Mouse (Mus musculus): ENCODE measurements around the gene Slc35e3. TPM values are rescaled to one million over a fixed set of nuclear protein-coding genes. Genes with fewer than 3 reads are reported as not detected.
A peak's percentile ranks its signal among the peaks of the same experiment; 100 is the strongest.

Slc35e3 gene
- polyA plus RNA-seq, 1 experiment from 2014 or later, result 2.5 TPM

DNA sequence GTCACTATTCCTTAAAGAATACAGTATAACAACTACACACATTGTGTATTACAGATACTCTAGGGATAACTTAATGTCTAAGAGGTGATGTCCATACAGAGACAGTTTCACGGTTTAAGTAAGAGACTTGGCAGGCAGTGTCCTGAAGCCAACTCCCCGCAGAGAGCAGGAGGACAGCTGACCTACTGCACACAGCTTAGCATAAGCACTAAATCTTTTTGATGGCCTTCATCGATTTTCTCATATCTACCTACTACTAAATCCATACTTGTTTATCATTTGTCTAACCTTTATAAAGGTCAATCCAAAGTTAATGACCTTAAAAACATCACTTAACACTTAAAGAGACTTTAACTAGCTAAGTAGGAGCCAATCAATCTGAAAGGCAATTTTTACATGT is 42.7 kb downstream of the Slc35e3 start:
- H3K27ac ChIP-seq (ENCODE audit: low read length), result no peak overlapping the region
- no peaks in the 10 kb centered on the region for H3K27me3 ChIP-seq (ENCODE audit: control insufficient read depth, insufficient read depth, low read depth, low read length)
- 88% methylated on average over 3 of the region's 3 CpGs for WGBS (ENCODE audit: insufficient replicate concordance)
- H3K9ac ChIP-seq (ENCODE audit: low read depth, low read length), result no peak overlapping the region
- no peaks in the 10 kb centered on the region for H3K9me3 ChIP-seq (replicated peaks; ENCODE audit: control insufficient read depth, low read length)
- no peak overlapping the region for H3K4me2 ChIP-seq (ENCODE audit: low read depth, low read length)
- no peak for ATAC-seq (ENCODE audit: low read depth)
- H3K4me1 ChIP-seq (ENCODE audit: control insufficient read depth, low read depth, low read length), result peaks cover 2% of the 10 kb centered on the region
- no peak overlapping the region for H3K4me3 ChIP-seq (ENCODE audit: low read depth, low read length)
- H3K36me3 ChIP-seq (ENCODE audit: control insufficient read depth, insufficient read depth), result peaks cover 54% of the 10 kb centered on the region

DNA sequence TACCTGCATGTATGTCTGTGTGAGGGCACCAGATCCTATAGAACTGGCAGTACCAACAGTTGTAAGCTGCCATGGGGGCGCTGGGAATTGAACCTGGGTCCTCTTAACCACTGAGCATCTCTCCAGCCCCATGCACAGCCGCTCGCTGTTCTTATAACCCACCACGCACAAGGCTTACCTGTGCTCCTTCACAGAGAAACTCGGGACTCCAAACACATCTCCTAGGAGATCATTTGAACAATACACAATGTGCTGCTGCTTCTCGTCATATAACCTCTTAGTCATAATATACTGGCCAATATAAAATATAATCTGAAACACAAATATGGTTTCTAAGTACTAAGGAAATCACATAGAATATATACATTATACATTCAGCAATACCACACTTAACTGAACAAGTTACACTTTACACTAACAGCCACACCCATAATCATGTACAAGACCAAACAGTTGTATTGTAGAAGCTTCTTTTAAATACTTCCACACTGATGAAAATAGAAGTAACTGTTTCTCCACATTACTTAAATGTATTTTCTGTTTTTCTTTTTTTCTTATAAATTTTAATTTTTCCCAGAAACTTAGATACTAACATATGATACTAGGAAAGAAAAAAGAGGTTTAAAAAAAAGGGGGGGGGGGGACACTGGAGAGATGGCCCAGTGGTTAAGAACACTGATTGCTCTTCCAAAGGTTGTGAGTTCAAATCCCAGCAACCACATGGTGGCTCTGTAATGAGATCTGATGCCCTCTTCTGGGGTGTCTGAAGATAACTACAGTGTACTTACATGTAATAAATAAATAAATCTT is 43.9 kb downstream of the Slc35e3 start:
- no peaks in the 10 kb centered on the region; the same call in 1 of the 2 replicates for H3K9me3 ChIP-seq (replicated peaks; ENCODE audit: control insufficient read depth, low read length)
- H3K9ac ChIP-seq (ENCODE audit: low read depth, low read length), result no peak overlapping the region
- no peak overlapping the region for H3K27ac ChIP-seq (ENCODE audit: low read length)
- H3K36me3 ChIP-seq (ENCODE audit: control insufficient read depth, insufficient read depth), result peaks cover 66% of the 10 kb centered on the region
- H3K4me1 ChIP-seq (ENCODE audit: control insufficient read depth, low read depth, low read length), result peaks cover 1% of the 10 kb centered on the region
- no peak overlapping the region for H3K4me2 ChIP-seq (ENCODE audit: low read depth, low read length)
- ATAC-seq (ENCODE audit: low read depth), result no peak
- H3K4me3 ChIP-seq (ENCODE audit: low read depth, low read length), result no peak overlapping the region
- WGBS (ENCODE audit: insufficient replicate concordance), result 91% methylated on average over 6 of the region's 6 CpGs
- no peaks in the 10 kb centered on the region for H3K27me3 ChIP-seq (ENCODE audit: control insufficient read depth, insufficient read depth, low read depth, low read length)

DNA sequence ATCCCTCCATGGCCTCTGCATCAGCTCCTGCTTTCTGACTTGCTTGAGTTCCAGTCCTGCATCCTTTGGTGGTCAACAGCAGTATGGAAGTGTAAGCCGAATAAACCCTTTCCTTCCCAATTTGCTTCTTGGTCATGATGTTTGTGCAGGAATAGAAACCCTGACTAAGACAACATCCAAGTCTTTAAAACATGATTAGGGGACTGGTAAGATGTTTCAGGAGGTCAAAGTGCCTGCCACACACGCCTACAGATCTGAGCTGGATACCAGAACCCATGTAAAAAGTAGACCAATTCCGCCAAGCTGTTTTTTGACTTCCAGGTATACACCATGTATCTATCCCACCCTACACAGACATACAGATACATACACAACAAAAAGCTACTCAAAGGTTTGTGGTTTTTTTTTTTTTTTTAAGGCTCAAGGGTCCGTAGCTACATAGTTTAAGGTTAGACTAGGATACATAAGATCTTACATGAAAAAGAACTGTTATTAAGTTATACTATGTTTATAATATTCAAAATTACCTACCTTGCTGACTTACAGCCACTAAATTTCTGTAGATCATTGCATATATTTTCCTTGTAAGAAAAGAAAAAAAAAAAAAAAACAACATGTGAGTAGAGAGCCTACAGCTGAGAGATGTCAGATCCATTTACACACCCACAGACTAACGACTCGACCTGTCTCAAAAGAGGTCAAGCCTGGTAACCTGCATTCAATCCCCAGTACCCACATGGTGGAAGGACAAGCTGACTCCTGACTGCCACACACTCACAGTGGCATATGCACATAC is 44.9 kb downstream of the Slc35e3 start:
- Histone ChIP-seq H3K4me2 (ENCODE audit: low read depth, low read length) (no peak overlapping the region), H3K4me1 (ENCODE audit: control insufficient read depth, low read depth, low read length) (no peaks in the 10 kb centered on the region; the same call in 1 of the 2 replicates), H3K4me3 (ENCODE audit: low read depth, low read length) (no peak overlapping the region), H3K9ac (ENCODE audit: low read depth, low read length) (no peak overlapping the region), H3K27me3 (ENCODE audit: control insufficient read depth, insufficient read depth, low read depth, low read length) (no peaks in the 10 kb centered on the region), H3K27ac (ENCODE audit: low read length) (no peak overlapping the region), H3K9me3 (replicated peaks; ENCODE audit: control insufficient read depth, low read length) (no peaks in the 10 kb centered on the region; the same call in 1 of the 2 replicates), H3K36me3 (ENCODE audit: control insufficient read depth, insufficient read depth) (peaks cover 70% of the 10 kb centered on the region)
- no peak for ATAC-seq (ENCODE audit: low read depth)
- WGBS (ENCODE audit: insufficient replicate concordance), result 81% methylated on average over 6 of the region's 6 CpGs

DNA sequence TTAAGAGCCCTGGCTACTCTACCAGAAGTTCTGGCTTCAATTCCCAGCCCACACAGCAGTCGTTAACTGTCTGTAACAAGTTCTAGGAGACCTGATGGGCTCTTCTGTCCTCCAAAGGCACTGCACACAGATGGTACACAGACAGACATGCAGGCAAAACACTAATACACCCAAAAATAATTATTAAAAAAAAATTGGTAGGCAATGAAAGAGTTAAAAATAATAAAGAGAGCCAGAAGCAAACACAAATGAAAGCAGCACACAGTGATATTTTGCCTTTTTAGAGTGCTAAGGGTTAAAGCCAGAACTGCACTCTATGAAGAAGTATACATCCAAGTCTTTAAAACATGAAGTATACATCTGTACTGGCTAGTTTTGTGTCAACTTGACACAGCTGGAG is 45.7 kb downstream of the Slc35e3 start:
- Histone ChIP-seq H3K4me2 (ENCODE audit: low read depth, low read length) (no peak overlapping the region), H3K9me3 (replicated peaks; ENCODE audit: control insufficient read depth, low read length) (no peaks in the 10 kb centered on the region; the same call in 1 of the 2 replicates), H3K27ac (ENCODE audit: low read length) (no peak overlapping the region), H3K9ac (ENCODE audit: low read depth, low read length) (no peak overlapping the region), H3K4me3 (ENCODE audit: low read depth, low read length) (no peak overlapping the region), H3K27me3 (ENCODE audit: control insufficient read depth, insufficient read depth, low read depth, low read length) (no peaks in the 10 kb centered on the region), H3K4me1 (ENCODE audit: control insufficient read depth, low read depth, low read length) (no peaks in the 10 kb centered on the region; the same call in 1 of the 2 replicates), H3K36me3 (ENCODE audit: control insufficient read depth, insufficient read depth) (peaks cover 76% of the 10 kb centered on the region)
- no peak for ATAC-seq (ENCODE audit: low read depth)
- 77% methylated on average over 1 of the region's 1 CpGs for WGBS (ENCODE audit: insufficient replicate concordance)

DNA sequence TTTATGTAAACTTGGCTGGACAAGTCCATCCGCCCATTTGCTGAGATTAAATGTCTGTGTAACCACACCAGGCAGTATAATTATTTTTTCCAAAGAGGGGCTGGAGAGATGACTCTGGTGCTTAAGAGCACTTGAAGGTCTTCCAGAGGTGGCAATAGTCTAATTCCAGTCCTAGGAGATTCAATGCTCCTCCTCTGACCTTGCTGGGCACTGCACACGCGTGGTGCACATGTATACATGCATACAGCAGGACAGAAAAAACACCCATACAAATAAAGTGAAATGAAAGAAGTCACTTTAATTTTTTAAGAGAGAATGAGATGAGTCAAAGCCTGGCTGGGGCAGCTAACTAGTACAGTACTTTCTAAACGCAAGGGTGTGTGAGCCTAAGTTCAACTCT is 46.3 kb downstream of the Slc35e3 start:
- Histone ChIP-seq H3K9ac (ENCODE audit: low read depth, low read length) (no peak overlapping the region), H3K4me2 (ENCODE audit: low read depth, low read length) (no peak overlapping the region), H3K4me3 (ENCODE audit: low read depth, low read length) (no peak overlapping the region), H3K9me3 (replicated peaks; ENCODE audit: control insufficient read depth, low read length) (no peaks in the 10 kb centered on the region; the same call in 1 of the 2 replicates), H3K36me3 (ENCODE audit: control insufficient read depth, insufficient read depth) (peaks cover 75% of the 10 kb centered on the region), H3K4me1 (ENCODE audit: control insufficient read depth, low read depth, low read length) (no peaks in the 10 kb centered on the region; the same call in 1 of the 2 replicates), H3K27me3 (ENCODE audit: control insufficient read depth, insufficient read depth, low read depth, low read length) (no peaks in the 10 kb centered on the region), H3K27ac (ENCODE audit: low read length) (no peak overlapping the region)
- 94% methylated on average over 4 of the region's 4 CpGs for WGBS (ENCODE audit: insufficient replicate concordance)
- no peak for ATAC-seq (ENCODE audit: low read depth)

DNA sequence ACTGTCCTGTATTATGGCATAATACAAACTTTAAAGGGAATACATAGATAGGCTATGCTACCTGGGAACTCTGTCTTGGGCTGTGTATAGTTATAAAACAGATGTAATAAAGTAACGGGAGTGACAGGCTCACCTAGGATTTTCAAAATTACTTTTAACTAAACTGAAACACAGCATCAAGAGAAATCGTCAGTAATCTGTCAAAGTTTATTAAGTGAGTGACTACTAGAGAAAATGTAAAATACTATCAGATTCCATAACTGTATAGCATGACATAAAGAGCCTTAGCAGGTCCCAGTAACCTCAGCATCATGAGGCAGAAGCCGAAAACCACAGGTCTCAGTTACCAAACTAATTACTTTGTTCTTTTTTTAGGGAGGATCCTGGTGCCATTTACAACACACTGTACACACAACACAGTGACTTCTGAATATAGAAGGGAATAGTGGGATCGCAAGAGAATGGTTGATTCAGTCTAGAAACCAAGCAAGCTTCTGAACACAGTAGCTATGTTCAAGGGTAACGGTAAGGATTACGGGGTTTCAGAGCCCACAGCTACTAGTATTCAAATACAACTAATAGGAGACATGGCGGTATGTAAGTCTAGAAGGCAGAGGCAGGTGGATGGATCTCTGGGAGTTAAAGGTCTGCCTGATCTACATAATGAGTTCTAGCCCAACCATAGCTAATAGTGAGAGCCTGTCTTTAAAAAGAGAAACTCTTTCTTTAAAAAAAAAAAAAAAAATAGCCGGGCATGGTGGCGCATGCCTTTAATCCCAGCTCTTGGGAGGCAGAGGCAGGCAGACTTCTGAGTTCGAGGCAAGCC is 47.6 kb downstream of the Slc35e3 start:
- Histone ChIP-seq H3K4me1 (ENCODE audit: control insufficient read depth, low read depth, low read length) (no peaks in the 10 kb centered on the region; the same call in 1 of the 2 replicates), H3K27ac (ENCODE audit: low read length) (no peak overlapping the region), H3K27me3 (ENCODE audit: control insufficient read depth, insufficient read depth, low read depth, low read length) (no peaks in the 10 kb centered on the region), H3K9ac (ENCODE audit: low read depth, low read length) (no peak overlapping the region), H3K4me3 (ENCODE audit: low read depth, low read length) (no peak overlapping the region), H3K9me3 (replicated peaks; ENCODE audit: control insufficient read depth, low read length) (no peaks in the 10 kb centered on the region; the same call in 1 of the 2 replicates), H3K4me2 (ENCODE audit: low read depth, low read length) (no peak overlapping the region), H3K36me3 (ENCODE audit: control insufficient read depth, insufficient read depth) (peaks cover 79% of the 10 kb centered on the region)
- no peak for ATAC-seq (ENCODE audit: low read depth)
- WGBS (ENCODE audit: insufficient replicate concordance), result 89% methylated on average over 10 of the region's 10 CpGs

DNA sequence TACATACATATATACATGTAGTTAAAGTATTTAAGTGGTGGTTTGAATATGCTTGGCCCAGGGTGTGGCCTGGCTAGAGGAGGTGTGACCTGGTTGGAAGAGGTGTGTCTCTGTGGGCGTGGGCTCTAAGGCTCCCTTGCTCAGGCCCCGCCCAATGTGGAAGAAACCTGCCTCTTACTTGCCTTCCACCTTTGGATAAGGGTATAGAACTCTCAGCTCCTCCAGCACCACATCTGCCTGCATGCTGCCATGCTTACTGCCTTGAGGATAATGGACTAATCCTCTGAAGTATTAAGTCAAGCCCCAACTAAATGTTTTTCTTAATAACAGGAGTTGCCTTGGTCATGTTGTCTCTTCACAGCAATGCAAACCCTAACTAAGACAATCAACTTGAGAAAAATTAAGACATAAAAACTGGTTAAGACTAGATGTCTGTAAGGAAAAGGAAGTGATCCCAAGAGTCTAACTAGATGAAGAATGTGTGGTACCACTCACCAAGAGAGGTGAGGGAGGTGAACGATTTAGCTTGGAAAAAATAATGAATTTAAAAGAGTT is 48.5 kb downstream of the Slc35e3 start:
- no peaks in the 10 kb centered on the region for H3K27me3 ChIP-seq (ENCODE audit: control insufficient read depth, insufficient read depth, low read depth, low read length)
- no peak overlapping the region for H3K4me3 ChIP-seq (ENCODE audit: low read depth, low read length)
- no peak overlapping the region for H3K27ac ChIP-seq (ENCODE audit: low read length)
- peak; percentile 66 for ATAC-seq (ENCODE audit: low read depth)
- H3K9me3 ChIP-seq (replicated peaks; ENCODE audit: control insufficient read depth, low read length), result no peaks in the 10 kb centered on the region; the same call in 1 of the 2 replicates
- no peak overlapping the region for H3K9ac ChIP-seq (ENCODE audit: low read depth, low read length)
- no peak overlapping the region for H3K4me2 ChIP-seq (ENCODE audit: low read depth, low read length)
- 89% methylated on average over 3 of the region's 3 CpGs for WGBS (ENCODE audit: insufficient replicate concordance)
- peaks cover 75% of the 10 kb centered on the region for H3K36me3 ChIP-seq (ENCODE audit: control insufficient read depth, insufficient read depth)
- H3K4me1 ChIP-seq (ENCODE audit: control insufficient read depth, low read depth, low read length), result no peaks in the 10 kb centered on the region; the same call in 1 of the 2 replicates

DNA sequence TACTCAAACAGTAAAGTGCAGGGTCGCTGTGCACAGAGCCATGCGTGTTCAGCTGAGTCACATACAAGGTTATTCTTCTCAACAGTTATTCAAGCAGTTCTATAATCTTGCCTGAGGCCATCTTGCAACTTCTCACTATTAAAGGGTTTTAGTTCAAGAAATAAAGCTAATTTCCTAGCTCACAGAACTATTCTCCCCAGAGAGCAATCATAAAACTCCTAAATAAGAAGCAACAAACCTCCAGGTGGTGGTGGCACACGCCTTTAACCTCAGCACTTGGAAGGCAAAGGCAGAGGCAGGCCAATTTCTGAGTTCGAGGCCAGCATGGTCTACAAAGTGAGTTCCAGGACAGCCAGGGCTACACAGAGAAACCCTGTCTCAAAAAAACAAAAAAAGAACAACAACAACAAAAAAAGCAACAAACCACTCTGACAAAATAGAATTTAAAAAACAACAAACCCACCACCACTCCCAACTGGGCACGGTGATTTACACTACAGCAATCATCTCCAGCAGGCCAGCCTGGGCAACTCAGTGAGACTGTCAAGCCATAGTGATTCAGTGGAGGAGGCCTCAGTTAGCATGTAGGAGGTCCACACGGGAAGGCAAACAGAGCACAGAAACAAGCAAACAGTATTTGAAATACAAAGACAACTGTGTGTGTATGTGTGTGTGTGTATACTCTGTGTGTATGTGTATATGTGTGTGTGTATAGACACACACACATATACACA is 49.2 kb downstream of the Slc35e3 start:
- no peaks in the 10 kb centered on the region; the same call in 1 of the 2 replicates for H3K9me3 ChIP-seq (replicated peaks; ENCODE audit: control insufficient read depth, low read length)
- ATAC-seq (ENCODE audit: low read depth), result 0 out of 2 replicates have a peak, but pooled peaks have one; percentile 9
- H3K36me3 ChIP-seq (ENCODE audit: control insufficient read depth, insufficient read depth), result peaks cover 80% of the 10 kb centered on the region
- H3K4me2 ChIP-seq (ENCODE audit: low read depth, low read length), result no peak overlapping the region
- 89% methylated on average over 6 of the region's 6 CpGs for WGBS (ENCODE audit: insufficient replicate concordance)
- no peaks in the 10 kb centered on the region for H3K27me3 ChIP-seq (ENCODE audit: control insufficient read depth, insufficient read depth, low read depth, low read length)
- no peak overlapping the region for H3K27ac ChIP-seq (ENCODE audit: low read length)
- H3K9ac ChIP-seq (ENCODE audit: low read depth, low read length), result no peak overlapping the region
- no peaks in the 10 kb centered on the region; the same call in 1 of the 2 replicates for H3K4me1 ChIP-seq (ENCODE audit: control insufficient read depth, low read depth, low read length)
- no peak overlapping the region for H3K4me3 ChIP-seq (ENCODE audit: low read depth, low read length)
